Mouse (Mus musculus) liver, postnatal 0 days (tissue): ENCODE measurements around the gene Klhl3.

Experiments used
- CTCF ChIP-seq: sonication (generic); IDR thresholded peaks from 2 replicates; pipeline ENCODE4 v1.5.1; 2016; ENCODE audit warnings: antibody characterized with exemption, low read depth
- EP300 ChIP-seq: IDR thresholded peaks from 2 replicates; pipeline ENCODE4 v1.6.1; 2016; ENCODE audit warnings: antibody characterized with exemption, low read depth, mild to moderate bottlenecking

GRCm38 (mm10) chr13:58083048-58083447, 30.3 kb downstream of the Klhl3 start:
- TF ChIP-seq CTCF, result no peak
- TF ChIP-seq EP300, result no peak
